Mouse (Mus musculus): Measurements from ENCODE around the gene Hdac9. TPM values are rescaled to one million over a fixed set of nuclear protein-coding genes. Genes with fewer than 3 reads are reported as not detected.

Gene Hdac9
- total and polyA plus RNA-seq, 3 experiments = 0.03 to 0.19 TPM; not detected in 1

DNA sequence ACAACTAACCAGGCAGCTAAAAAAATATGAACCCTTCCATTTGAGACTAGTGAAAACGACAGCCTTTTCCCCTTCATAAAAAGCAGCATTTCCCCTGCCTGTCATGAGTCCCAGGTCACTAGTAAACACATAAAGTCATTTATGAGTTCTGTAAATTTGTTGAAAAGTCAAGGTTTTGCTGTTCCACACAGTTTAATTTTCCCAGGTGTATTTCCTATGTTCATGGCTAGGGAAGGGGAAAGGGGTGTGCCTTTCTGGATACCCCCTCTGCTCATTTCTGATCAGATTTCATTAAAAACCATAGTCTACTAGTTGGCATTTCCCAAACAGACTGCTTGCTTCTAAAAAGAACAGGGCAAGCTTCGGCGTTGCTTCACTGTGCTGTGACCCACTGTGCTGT lies 509.8 kb downstream of the Hdac9 start:
- Histone ChIP-seq H3K9me3 (replicated peaks; ENCODE audit: insufficient read depth, low read length) (no peaks in the 10 kb centered on the region), H3K4me1 (ENCODE audit: control insufficient read depth in 1 of 2, insufficient read depth in 2 of 2, low read length in 2 of 2) (no peaks in the 10 kb centered on the region), H3K4me3 (ENCODE audit: control insufficient read depth in 1 of 2, insufficient read depth in 1 of 2, low read depth in 2 of 2, low read length in 2 of 2) (no peak overlapping the region), H3K9ac (ENCODE audit: control insufficient read depth, low read depth, low read length, poor library complexity, severe bottlenecking) (no peak overlapping the region), H3K79me2 (ENCODE audit: control insufficient read depth, insufficient read depth, low read length, poor library complexity) (no peaks in the 10 kb centered on the region), H3K27ac (ENCODE audit: control insufficient read depth, low read depth, low read length) (no peak overlapping the region), H3K27me3 (ENCODE audit: control insufficient read depth in 1 of 2, insufficient read depth in 2 of 2, low read length in 2 of 2) (no peaks in the 10 kb centered on the region), H3K36me3 (ENCODE audit: control insufficient read depth in 1 of 2, insufficient read depth in 2 of 2, low read length in 2 of 2) (no peaks in the 10 kb centered on the region)
- TF ChIP-seq MXI1 (IDR thresholded peaks at IDR 0.05; ENCODE audit: low read depth, low read length) = no peak
- TF ChIP-seq TBP (IDR thresholded peaks at IDR 0.05; ENCODE audit: low read depth, low read length) = no peak
- TF ChIP-seq USF1 (IDR thresholded peaks at IDR 0.05; ENCODE audit: low read depth, low read length) = no peak
- TF ChIP-seq BHLHE40 (IDR thresholded peaks at IDR 0.05; ENCODE audit: borderline replicate concordance, low read depth, low read length) = no peak
- TF ChIP-seq MYC (IDR thresholded peaks at IDR 0.05; ENCODE audit: low read depth, low read length) = no peak
- no peak for TF ChIP-seq E2F4 (IDR thresholded peaks at IDR 0.05; ENCODE audit: borderline replicate concordance, low read depth, low read length)
- no peak for TF ChIP-seq TAL1 (IDR thresholded peaks at IDR 0.05; ENCODE audit: low read length)
- no peak for TF ChIP-seq MAZ (IDR thresholded peaks at IDR 0.05; ENCODE audit: low read depth, low read length)
- TF ChIP-seq POLR2A (IDR thresholded peaks at IDR 0.05; ENCODE audit: control insufficient read depth in 1 of 2, insufficient read depth in 1 of 2, low read depth in 1 of 2, low read length in 2 of 2, poor library complexity in 1 of 2) = no peak
- TF ChIP-seq CHD1 (IDR thresholded peaks at IDR 0.05; ENCODE audit: low read depth, low read length) = no peak
- no peak for TF ChIP-seq EP300 (IDR thresholded peaks at IDR 0.05; ENCODE audit: low read depth in 1 of 2, low read length in 2 of 2)
- TF ChIP-seq MAX (IDR thresholded peaks at IDR 0.05; ENCODE audit: low read length) = no peak
- TF ChIP-seq GATA1 (IDR thresholded peaks at IDR 0.05; ENCODE audit: low read depth, low read length) = no peak
- TF ChIP-seq POLR2AphosphoS5 (IDR thresholded peaks at IDR 0.05; ENCODE audit: borderline replicate concordance, low read depth, low read length) = no peak
- no peak for TF ChIP-seq MYB (IDR thresholded peaks at IDR 0.05; ENCODE audit: low read depth, low read length)
- TF ChIP-seq RAD21 (IDR thresholded peaks at IDR 0.05; ENCODE audit: low read depth, low read length) = no peak
- TF ChIP-seq SMC3 (IDR thresholded peaks at IDR 0.05; ENCODE audit: low read depth, low read length) = no peak
- no peak for TF ChIP-seq ZNF384 (IDR thresholded peaks at IDR 0.05; ENCODE audit: low read depth, low read length)
- TF ChIP-seq ZMIZ1 (IDR thresholded peaks at IDR 0.05; ENCODE audit: low read depth, low read length) = no peak
- no peak for DNase-seq (ENCODE audit: low read depth, low spot score)

- TF ChIP-seq MAFK (IDR thresholded peaks at IDR 0.05; ENCODE audit: borderline replicate concordance, low read depth, low read length) (peak; percentile 89), EP300 (IDR thresholded peaks at IDR 0.05; ENCODE audit: low read depth in 1 of 2, low read length in 2 of 2) (no peak)
- no peak for DNase-seq (ENCODE audit: low read depth, low spot score)
- H3K9ac ChIP-seq (ENCODE audit: control insufficient read depth, low read depth, low read length, poor library complexity, severe bottlenecking) = no peak overlapping the region
Observed at GRCm38 (mm10) chr12:34402065-34402464, 514.8 kb downstream of the Hdac9 start.

More at GRCm38 (mm10) chr12:34402065-34402464, 514.8 kb downstream of the Hdac9 start:
- H3K4me3 ChIP-seq (ENCODE audit: control insufficient read depth in 1 of 2, insufficient read depth in 1 of 2, low read depth in 2 of 2, low read length in 2 of 2) = no peak overlapping the region
- no peaks in the 10 kb centered on the region for H3K27me3 ChIP-seq (ENCODE audit: control insufficient read depth in 1 of 2, insufficient read depth in 2 of 2, low read length in 2 of 2)
- no peaks in the 10 kb centered on the region for H3K4me1 ChIP-seq (ENCODE audit: control insufficient read depth in 1 of 2, insufficient read depth in 2 of 2, low read length in 2 of 2)
- no peak overlapping the region for H3K27ac ChIP-seq (ENCODE audit: control insufficient read depth, low read depth, low read length)
- no peaks in the 10 kb centered on the region for H3K79me2 ChIP-seq (ENCODE audit: control insufficient read depth, insufficient read depth, low read length, poor library complexity)
- H3K36me3 ChIP-seq (ENCODE audit: control insufficient read depth in 1 of 2, insufficient read depth in 2 of 2, low read length in 2 of 2) = no peaks in the 10 kb centered on the region
- H3K9me3 ChIP-seq (replicated peaks; ENCODE audit: insufficient read depth, low read length) = no peaks in the 10 kb centered on the region
